8 mouse cellular contexts compared by ENCODE assay signal in the genomic region with DNA sequence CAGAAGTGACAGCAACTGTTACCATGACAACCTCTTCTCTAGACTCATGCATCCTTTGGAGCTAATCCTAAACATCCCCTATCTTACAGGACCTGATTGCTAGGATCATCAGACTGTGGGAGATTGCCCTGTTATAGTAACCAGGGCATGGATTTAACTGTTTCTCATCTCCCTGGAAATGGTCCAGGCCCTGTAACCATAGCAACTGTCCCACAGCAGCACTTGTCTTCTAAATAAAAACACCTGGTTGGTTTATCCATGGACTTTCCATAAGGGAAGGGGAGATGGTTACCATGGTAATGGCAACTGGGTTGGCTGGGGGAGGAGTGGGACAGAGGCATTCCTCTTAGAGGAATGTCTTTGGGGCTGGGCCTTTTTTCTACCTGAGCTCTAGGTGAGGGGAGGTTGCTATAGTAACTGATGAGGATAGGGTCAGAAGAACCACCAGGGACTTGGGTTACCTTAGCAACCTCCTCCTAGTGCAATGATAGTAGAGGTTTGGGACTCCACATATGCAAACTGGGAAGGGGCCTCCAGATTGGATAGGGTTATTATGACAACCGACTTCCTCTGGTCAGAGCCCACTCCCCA. TPM values are rescaled to one million over a fixed set of nuclear protein-coding genes. Genes with fewer than 3 reads are reported as not detected.
DNase-seq lines count a peak whose midpoint lies in the region; ATAC-seq and TF ChIP-seq lines count a peak whose summit lies in the region.

A gene (plus strand): TSS at position 539 of the 591 bp plus-strand sequence.

- no peak for DNase-seq in liver, adult 2 months (ENCODE audit: extremely low read depth, low read depth, low spot score)
- DNase-seq in liver, result no peak
- DNase-seq in adrenal gland, postnatal 10 days, result no peak
- no peak for DNase-seq in heart, postnatal 25 days (ENCODE audit: low spot score)
- no peak for DNase-seq in left cerebral cortex, postnatal 36 days (ENCODE audit: low spot score in 2 of 2)
- DNase-seq in neural tube, embryonic 10.5 days (ENCODE audit: extremely low spot score, low spot score), result peak; percentile 58
- DNase-seq in urinary bladder, postnatal 25 days (ENCODE audit: low spot score), result no peak

- no peak for TF ChIP-seq POLR2A in liver, adult 2 months (IDR thresholded peaks at IDR 0.05; ENCODE audit: extremely low read depth, insufficient read depth, low read length)

- H3K27me3 ChIP-seq in liver, adult 2 months (ENCODE audit: control insufficient read depth, insufficient read depth, low read length), result no peaks in the 10 kb centered on the region

- intact Hi-C loops in heart, postnatal 25 days (cut with DNase I), result no loop called here
- intact Hi-C loops in left cerebral cortex, postnatal 36 days (cut with DNase I), result no loop called here

- ATAC-seq in erythroblast, adult 5-6 weeks (replicated peaks; ENCODE audit: low FRiP score, poor library complexity, severe bottlenecking), result no peak

- no peak for TF ChIP-seq CTCF in liver, adult 2 months (IDR thresholded peaks at IDR 0.05; ENCODE audit: low read depth, low read length)

- WGBS in liver, adult 2 months, result 15% methylated on average over 1 of the region's 1 CpGs

- peaks cover 21% of the 10 kb centered on the region for H3K4me1 ChIP-seq in liver, adult 2 months (ENCODE audit: control insufficient read depth, insufficient read depth, low read length)

- peak within 1 kb of the TSS; percentile 99 for H3K9ac ChIP-seq in liver, adult 2 months (ENCODE audit: low read depth, low read length)

- H3K36me3 ChIP-seq in liver, adult 2 months (ENCODE audit: control insufficient read depth, insufficient read depth, low read length), result no peaks in the 10 kb centered on the region

- peaks cover 38% of the 10 kb centered on the region for H3K79me2 ChIP-seq in liver, adult 2 months (ENCODE audit: control insufficient read depth, insufficient read depth, low read length)

- H3K4me3 ChIP-seq in liver, adult 2 months (ENCODE audit: insufficient read depth, low read depth, low read length), result peak within 1 kb of the TSS; percentile 98

- H3K27ac ChIP-seq in liver, adult 2 months (replicated peaks; ENCODE audit: insufficient read depth, low read depth, low read length), result peak within 1 kb of the TSS; percentile 81

RNA-seq across cellular contexts. Expression of the gene that starts here (rescaled TPM):
- total RNA-seq in liver, adult 2 months (2014; rRNA removed), result 18.7 and 26.3 TPM in 2 replicates
- polyA plus RNA-seq in liver, adult 2 months (2012; rRNA removed), result 39.5 and 52.7 TPM in 2 replicates
- total RNA-seq in adrenal gland, postnatal 10 days (2021), result 10 to 100 TPM; 63.8 to 72.8 TPM
- total RNA-seq in erythroblast, adult 5-6 weeks (2015; ENCODE audit: low replicate concordance), result 21.5 and 22.4 TPM in 2 replicates
- 34.3 and 69.7 TPM in 2 replicates for total RNA-seq in erythroblast, adult 5-6 weeks (2017; ENCODE audit: low replicate concordance)
- total RNA-seq in heart, postnatal 25 days (2021), result 10 to 100 TPM; 54.8 to 65.5 TPM
- 100 to 1,000 TPM; 310 to 320 TPM for total RNA-seq in left cerebral cortex, postnatal 36 days (2021)

Comparison
In these comparisons a context has a peak if more than half of its experiments do, and no peak if none do; other contexts are left out.
1. RNA of the gene that starts here (total RNA-seq): 310 to 320 TPM in left cerebral cortex, postnatal 36 days; 63.8 to 72.8 TPM in adrenal gland, postnatal 10 days, 54.8 to 65.5 TPM in heart, postnatal 25 days, 21.5 to 69.7 TPM in erythroblast, adult 5-6 weeks and 18.7 to 26.3 TPM in liver, adult 2 months; every median in the first group is over 4 times any median in the second.